Mouse (Mus musculus) ES-Bruce4 (cell line): ENCODE measurements at regions not wholly inside any gene's neighbourhood (a gene's known extent, or its start where the extent isn't known, plus 50 kb on each side); places are given as distances from the start of the nearest gene placed in this dataset.

Experiments used
- CTCF ChIP-seq: IDR thresholded peaks from one replicate; pipeline ENCODE4 v1.8.1; 2011; ENCODE audit warnings: low read depth, low read length
- EP300 ChIP-seq: IDR thresholded peaks from 2 replicates; pipeline ENCODE4 v1.6.1; 2011; ENCODE audit warnings: low read depth, low read length; ENCODE audit not compliant: insufficient read depth
- POLR2A ChIP-seq: IDR thresholded peaks from one replicate; pipeline ENCODE4 v1.8.1; 2011; ENCODE audit warnings: low read length; ENCODE audit not compliant: insufficient read depth

- no peak for TF ChIP-seq POLR2A
- TF ChIP-seq CTCF, result no peak
- TF ChIP-seq EP300, result no peak
These were observed 186.8 kb downstream of the Trib2 start for GRCm38 (mm10) chr12:15629971-15630370.
